Mouse (Mus musculus) embryonic facial prominence, embryonic 13.5 days (tissue): ENCODE results near the gene Lmnb2. TPM values are rescaled to one million over a fixed set of nuclear protein-coding genes. Genes with fewer than 3 reads are reported as not detected.

Experiments used
- ATAC-seq: fragments of 200-750 bp; cut with Nextera tagmentation; 2 replicates; pipeline ENCODE4 v1.8.0; 2017; ENCODE audit warnings: low read depth; ENCODE audit not compliant: insufficient number of reproducible peaks, insufficient read depth, low FRiP score, low TSS enrichment
- H3K27ac ChIP-seq: fragments of 300-500 bp; sonication (generic); 2 replicates; pipeline ENCODE4 v1.5.1; 2015; ENCODE audit warnings: moderate library complexity, mild to moderate bottlenecking, inconsistent platforms
- H3K27me3 ChIP-seq: fragments of 300-500 bp; sonication (generic); 2 replicates; pipeline ENCODE4 v1.6.1; 2015; ENCODE audit warnings: mild to moderate bottlenecking, inconsistent platforms
- H3K36me3 ChIP-seq: fragments of 300-500 bp; sonication (generic); 2 replicates; pipeline ENCODE4 v1.6.1; 2015; ENCODE audit warnings: mild to moderate bottlenecking, inconsistent platforms
- H3K4me1 ChIP-seq: fragments of 300-500 bp; sonication (generic); 2 replicates; pipeline ENCODE4 v1.6.1; 2015; ENCODE audit warnings: inconsistent platforms
- H3K4me2 ChIP-seq: fragments of 300-500 bp; sonication (generic); 2 replicates; pipeline ENCODE4 v1.6.1; 2015; ENCODE audit warnings: moderate library complexity, mild to moderate bottlenecking, inconsistent platforms
- H3K4me3 ChIP-seq: fragments of 300-500 bp; sonication (generic); 2 replicates; pipeline ENCODE4 v1.5.1; 2015; ENCODE audit warnings: mild to moderate bottlenecking, inconsistent platforms
- H3K9ac ChIP-seq: fragments of 300-500 bp; sonication (generic); 2 replicates; pipeline ENCODE4 v1.6.1; 2015; ENCODE audit warnings: mild to moderate bottlenecking, inconsistent platforms
- H3K9me3 ChIP-seq: fragments of 300-500 bp; sonication (generic); 2 replicates; pipeline ENCODE4 v1.6.1; 2016; ENCODE audit warnings: inconsistent platforms
- WGBS: fragments of 180-500 bp; shearing (Covaris S2); methylation state at CpG from one replicate; pipeline ENCODE4 v1.1.7; 2015; ENCODE audit warnings: mixed read lengths; 5-methylcytosine and 5-hydroxymethylcytosine counted together
- polyA plus RNA-seq: library from polyadenylated mRNA; unstranded; fragments of >200 nt; fragmentation: Nextera tagmentation; extraction: Ambion mirVana; gene quantifications from 2 replicates; pipeline ENCODE4 v1.2.1, GENCODE M21; 2015

Gene Lmnb2
- polyA plus RNA-seq, 1 experiment from 2014 or later = 63.4 TPM

- Histone ChIP-seq H3K9me3 (no peaks in the 10 kb centered on the region), H3K4me1 (peaks cover 91% of the 10 kb centered on the region), H3K4me2 (peak overlapping the region; percentile 91), H3K36me3 (no peaks in the 10 kb centered on the region), H3K27me3 (peaks cover 46% of the 10 kb centered on the region), H3K4me3 (0 out of 2 replicates have a peak overlapping the region, but pooled peaks have one; percentile 62), H3K9ac (no peak overlapping the region), H3K27ac (peak overlapping the region; percentile 40; the same call in 1 of the 2 replicates)
- 38% methylated on average over 14 of the region's 14 CpGs for WGBS
- no peak for ATAC-seq
These were observed 16.3 kb upstream of the Lmnb2 start for GRCm38 (mm10) chr10:80934136-80934985.

GRCm38 (mm10) chr10:80933421-80933979 is 15.5 kb upstream of the Lmnb2 start:
- no peaks in the 10 kb centered on the region for H3K9me3 ChIP-seq
- H3K27ac ChIP-seq = peak overlapping the region; percentile 34; the same call in 1 of the 2 replicates
- peak overlapping the region; percentile 91 for H3K4me2 ChIP-seq
- no peak for ATAC-seq
- peaks cover 88% of the 10 kb centered on the region for H3K4me1 ChIP-seq
- peak overlapping the region; percentile 62 for H3K4me3 ChIP-seq
- no peaks in the 10 kb centered on the region for H3K36me3 ChIP-seq
- H3K27me3 ChIP-seq = peaks cover 46% of the 10 kb centered on the region
- 2% methylated on average over 21 of the region's 21 CpGs for WGBS
- H3K9ac ChIP-seq = no peak overlapping the region

- Histone ChIP-seq H3K27ac (peak overlapping the region; percentile 34), H3K9ac (peak overlapping the region; percentile 80), H3K4me1 (peaks cover 82% of the 10 kb centered on the region), H3K9me3 (no peaks in the 10 kb centered on the region), H3K4me2 (peak overlapping the region; percentile 91), H3K4me3 (peak overlapping the region; percentile 62), H3K27me3 (peaks cover 46% of the 10 kb centered on the region), H3K36me3 (no peaks in the 10 kb centered on the region)
- no peak for ATAC-seq
- WGBS = under 1% methylated on average over 17 of the region's 17 CpGs
These were observed 14.8 kb upstream of the Lmnb2 start for GRCm38 (mm10) chr10:80932700-80933420.

- Histone ChIP-seq H3K27me3 (peaks cover 46% of the 10 kb centered on the region), H3K4me1 (peaks cover 75% of the 10 kb centered on the region), H3K9me3 (no peaks in the 10 kb centered on the region), H3K4me2 (peak overlapping the region; percentile 91), H3K27ac (peak overlapping the region; percentile 34), H3K36me3 (no peaks in the 10 kb centered on the region), H3K9ac (peak overlapping the region; percentile 80), H3K4me3 (peak overlapping the region; percentile 62)
- ATAC-seq = no peak
- WGBS = 1% methylated on average over 20 of the region's 20 CpGs
These were observed 14.2 kb upstream of the Lmnb2 start for GRCm38 (mm10) chr10:80932206-80932605.

DNA sequence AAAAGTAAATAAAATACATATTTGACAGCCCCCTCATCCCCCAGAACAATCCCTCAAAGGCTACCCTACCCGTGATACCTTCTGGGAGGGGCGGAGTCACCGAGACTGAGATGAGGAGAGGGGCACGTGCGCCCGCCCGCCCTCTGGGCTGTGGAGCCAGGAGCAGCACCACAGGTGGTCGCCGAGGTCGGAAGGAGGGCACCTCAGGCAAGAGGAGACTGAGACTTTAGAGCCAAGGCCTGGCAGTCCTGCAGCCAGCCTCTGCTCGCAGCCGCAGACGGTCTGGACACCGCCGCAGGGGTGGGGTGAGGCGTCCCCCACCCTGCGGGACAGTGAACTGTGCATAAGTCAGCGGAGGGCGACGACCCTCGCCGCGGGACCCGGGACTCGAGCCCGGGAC is 13.7 kb upstream of the Lmnb2 start:
- WGBS = 2% methylated on average over 26 of the region's 26 CpGs
- peak overlapping the region; percentile 33 for H3K27ac ChIP-seq
- H3K27me3 ChIP-seq = peaks cover 46% of the 10 kb centered on the region
- peak overlapping the region; percentile 80 for H3K9ac ChIP-seq
- no peak for ATAC-seq
- no peaks in the 10 kb centered on the region for H3K36me3 ChIP-seq
- H3K4me1 ChIP-seq = peaks cover 70% of the 10 kb centered on the region
- H3K9me3 ChIP-seq = no peaks in the 10 kb centered on the region
- peak overlapping the region; percentile 62 for H3K4me3 ChIP-seq
- peak overlapping the region; percentile 91 for H3K4me2 ChIP-seq

DNA sequence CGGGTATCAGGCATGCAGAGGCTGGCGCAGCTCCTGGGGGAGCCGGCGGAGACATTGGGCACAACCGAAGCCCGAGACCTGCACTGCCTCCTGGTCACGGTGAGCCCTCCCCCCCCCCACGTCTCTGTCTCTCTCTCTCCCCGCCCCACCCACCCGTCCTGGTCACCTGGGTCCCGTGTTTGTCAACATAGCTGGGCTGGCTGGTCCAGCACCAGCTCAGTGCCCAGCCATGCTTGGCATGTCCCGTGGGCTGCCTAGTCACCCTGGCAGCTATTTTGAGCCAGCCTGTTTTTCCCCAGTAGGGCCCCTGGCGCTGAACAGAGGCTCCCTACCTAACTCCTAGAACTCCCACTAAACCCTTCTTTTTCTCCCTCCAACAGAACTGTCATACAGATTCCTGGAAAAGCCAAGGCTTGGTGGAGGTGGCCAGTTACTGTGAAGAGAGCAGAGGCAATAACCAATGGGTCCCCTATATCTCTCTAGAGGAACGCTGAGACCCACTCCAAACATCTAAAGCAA is 13.2 kb upstream of the Lmnb2 start:
- H3K4me3 ChIP-seq = peak overlapping the region; percentile 62
- WGBS = 3% methylated on average over 14 of the region's 14 CpGs
- peaks cover 46% of the 10 kb centered on the region for H3K27me3 ChIP-seq
- peak overlapping the region; percentile 91 for H3K4me2 ChIP-seq
- no peaks in the 10 kb centered on the region for H3K36me3 ChIP-seq
- H3K9ac ChIP-seq = peak overlapping the region; percentile 80
- no peak for ATAC-seq
- no peak overlapping the region for H3K27ac ChIP-seq
- no peaks in the 10 kb centered on the region for H3K9me3 ChIP-seq
- peaks cover 66% of the 10 kb centered on the region for H3K4me1 ChIP-seq

GRCm38 (mm10) chr10:80930361-80931152 is 12.5 kb upstream of the Lmnb2 start:
- Histone ChIP-seq H3K36me3 (no peaks in the 10 kb centered on the region), H3K27me3 (peaks cover 46% of the 10 kb centered on the region), H3K4me2 (peak overlapping the region; percentile 91), H3K9me3 (no peaks in the 10 kb centered on the region), H3K9ac (peak overlapping the region; percentile 80), H3K4me1 (peaks cover 59% of the 10 kb centered on the region), H3K27ac (peak overlapping the region; percentile 60; the same call in 1 of the 2 replicates), H3K4me3 (peak overlapping the region; percentile 62)
- under 1% methylated on average over 45 of the region's 45 CpGs for WGBS
- no peak for ATAC-seq

- peak; percentile 86 for ATAC-seq
- Histone ChIP-seq H3K4me3 (peak within 1 kb of the TSS; percentile 62), H3K9me3 (no peaks in the 10 kb centered on the region), H3K27ac (peak within 1 kb of the TSS; percentile 87), H3K4me2 (peak within 1 kb of the TSS; percentile 91), H3K36me3 (no peaks in the 10 kb centered on the region), H3K27me3 (peaks cover 44% of the 10 kb centered on the region), H3K4me1 (peaks cover 51% of the 10 kb centered on the region), H3K9ac (peak within 1 kb of the TSS; percentile 80)
- under 1% methylated on average over 56 of the region's 56 CpGs for WGBS
These were observed 11.5 kb upstream of the Lmnb2 start, which contains the start of gene Gadd45b for GRCm38 (mm10) chr10:80929299-80930226. TSS of gene Gadd45b (plus strand) at chr10:80930073.

DNA sequence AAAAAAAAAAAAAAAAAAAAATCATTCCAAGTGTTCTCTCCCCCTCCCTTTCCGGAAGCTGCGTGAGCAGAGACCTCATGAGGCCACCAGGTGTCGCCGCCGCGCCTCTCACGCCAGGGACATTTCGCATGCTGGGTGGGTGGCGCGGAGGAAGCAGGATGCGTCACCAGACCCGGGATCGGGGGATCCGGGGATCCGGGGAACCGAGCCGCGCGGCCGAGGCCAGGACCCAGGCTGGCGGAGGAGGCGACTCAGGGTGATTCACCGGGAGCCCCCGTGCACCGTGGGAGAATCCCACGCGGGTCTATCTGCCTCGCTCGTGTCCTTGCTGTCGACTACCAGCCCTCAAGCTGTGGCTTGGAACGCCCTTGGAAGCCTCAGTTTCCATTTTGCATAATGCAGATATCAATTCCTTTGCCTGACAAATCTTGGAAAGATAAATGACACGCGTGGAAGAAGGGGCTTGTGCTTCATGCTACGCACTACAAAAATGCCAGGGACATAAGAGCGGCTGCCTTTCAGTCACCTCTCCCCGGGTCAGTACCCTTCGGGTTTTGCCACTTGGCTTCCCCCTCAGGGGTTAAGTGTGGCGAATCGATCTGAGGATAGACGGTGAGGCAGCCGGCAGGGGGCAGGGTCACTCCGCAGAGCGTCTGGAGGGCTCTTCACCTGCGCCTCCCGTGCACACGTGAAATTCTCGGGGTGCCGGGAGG is 10.7 kb upstream of the Lmnb2 start:
- Histone ChIP-seq H3K27me3 (peaks cover 36% of the 10 kb centered on the region), H3K36me3 (no peaks in the 10 kb centered on the region), H3K4me3 (peak overlapping the region; percentile 62), H3K9me3 (no peaks in the 10 kb centered on the region), H3K4me1 (peaks cover 43% of the 10 kb centered on the region), H3K27ac (peak overlapping the region; percentile 87), H3K4me2 (peak overlapping the region; percentile 91), H3K9ac (peak overlapping the region; percentile 77)
- ATAC-seq = peak; percentile 27; the same call in 1 of the 2 replicates
- under 1% methylated on average over 48 of the region's 48 CpGs for WGBS
